Mouse (Mus musculus) forebrain, postnatal 0 days (tissue): ENCODE results near the gene Vgll4. TPM values are rescaled to one million over a fixed set of nuclear protein-coding genes. Genes with fewer than 3 reads are reported as not detected.
"Not testable (repeated sequence)": the region's sequence is repeated elsewhere in the genome, so short reads cannot be mapped to it uniquely, and the experiment has no call there.

Experiments
- ATAC-seq: fragments of 200-750 bp; cut with Nextera tagmentation; 2 replicates; pipeline ENCODE4 v1.8.0; 2017; ENCODE audit warnings: mild to moderate bottlenecking, moderate library complexity
- DNase-seq: peaks from one replicate; pipeline ENCODE4 v3.0.0-alpha.2; 2015
- H3K27ac ChIP-seq: fragments of 300-500 bp; sonication (generic); 2 replicates; pipeline ENCODE4 v1.5.1; 2014; ENCODE audit warnings: low read depth, mild to moderate bottlenecking, antibody characterized with exemption, low read length, moderate library complexity, mixed read lengths
- H3K27me3 ChIP-seq: fragments of 300-500 bp; sonication (generic); 2 replicates; pipeline ENCODE4 v1.6.1; 2014; ENCODE audit warnings: mild to moderate bottlenecking, low read length, mixed read lengths; ENCODE audit not compliant: insufficient read depth
- H3K36me3 ChIP-seq: fragments of 300-500 bp; sonication (generic); 2 replicates; pipeline ENCODE4 v1.6.1; 2014; ENCODE audit warnings: mild to moderate bottlenecking, moderate library complexity; ENCODE audit not compliant: insufficient read depth
- H3K4me1 ChIP-seq: fragments of 300-500 bp; sonication (generic); 2 replicates; pipeline ENCODE4 v1.6.1; 2014; ENCODE audit warnings: antibody characterized with exemption; ENCODE audit not compliant: insufficient read depth
- H3K4me2 ChIP-seq: fragments of 300-500 bp; sonication (generic); 2 replicates; pipeline ENCODE4 v1.6.1; 2014; ENCODE audit warnings: low read depth, mild to moderate bottlenecking, moderate library complexity
- H3K4me3 ChIP-seq: fragments of 300-500 bp; sonication (generic); 2 replicates; pipeline ENCODE4 v1.5.1; 2014; ENCODE audit warnings: low read depth, low read length, mixed read lengths
- H3K9ac ChIP-seq: fragments of 300-500 bp; sonication (generic); 2 replicates; pipeline ENCODE4 v1.6.1; 2014; ENCODE audit warnings: mild to moderate bottlenecking
- H3K9me3 ChIP-seq: fragments of 300-500 bp; sonication (generic); 2 replicates; pipeline ENCODE4 v1.6.1; 2016; ENCODE audit warnings: low read length
- CTCF ChIP-seq: sonication (generic); IDR thresholded peaks from 2 replicates; pipeline ENCODE4 v1.5.1; 2016; ENCODE audit warnings: antibody characterized with exemption, control low read depth, low read depth
- WGBS: fragments of 180-500 bp; shearing (Covaris S2); extraction: QIAGEN DNeasy Blood & Tissue Kit; methylation state at CpG from one replicate; pipeline ENCODE4 v1.1.7; 2014; 5-methylcytosine and 5-hydroxymethylcytosine counted together
- polyA plus RNA-seq: library from polyadenylated mRNA; unstranded; fragments of >200 nt; fragmentation: Nextera tagmentation; extraction: Ambion mirVana; gene quantifications from 2 replicates; pipeline ENCODE4 v1.2.1, GENCODE M21; 2015
- total RNA-seq: library from RNA; depleted of rRNA; stranded (reverse); fragments of >200 nt; gene quantifications from 2 replicates; pipeline ENCODE4 v1.2.3, GENCODE M21; 2014

The Vgll4 gene
- total and polyA plus RNA-seq, 2 experiments from 2014 or later: 58.0 to 59.2 TPM

- H3K27me3 ChIP-seq: no peaks in the 10 kb centered on the region
- WGBS: 24% methylated on average over 6 of the region's 6 CpGs
- DNase-seq (peak; percentile 82), ATAC-seq (no peak)
- H3K9ac ChIP-seq: no peak overlapping the region
- peaks cover 3% of the 10 kb centered on the region; the same call in 1 of the 2 replicates for H3K9me3 ChIP-seq
- no peak overlapping the region for H3K27ac ChIP-seq
- H3K4me3 ChIP-seq: no peak overlapping the region
- no peaks in the 10 kb centered on the region for H3K36me3 ChIP-seq
- peaks cover 19% of the 10 kb centered on the region for H3K4me1 ChIP-seq
- peak; percentile 65 for TF ChIP-seq CTCF
- no peak overlapping the region for H3K4me2 ChIP-seq
Measured at GRCm38 (mm10) chr6:114926369-114927157, 43.2 kb downstream of the Vgll4 start.

GRCm38 (mm10) chr6:114925196-114925595, 44.6 kb downstream of the Vgll4 start:
- H3K4me2 ChIP-seq: no peak overlapping the region
- no peak for TF ChIP-seq CTCF
- 88% methylated on average over 4 of the region's 4 CpGs for whole genome bisulfite sequencing
- H3K27me3 ChIP-seq: no peaks in the 10 kb centered on the region
- H3K4me1 ChIP-seq: peaks cover 8% of the 10 kb centered on the region
- H3K9ac ChIP-seq: no peak overlapping the region
- H3K36me3 ChIP-seq: no peaks in the 10 kb centered on the region
- no peak overlapping the region for H3K4me3 ChIP-seq
- ATAC-seq (no peak), DNase-seq (no peak)
- H3K27ac ChIP-seq: no peak overlapping the region
- H3K9me3 ChIP-seq: peaks cover 3% of the 10 kb centered on the region; the same call in 1 of the 2 replicates

GRCm38 (mm10) chr6:114922355-114923096, 47.3 kb downstream of the Vgll4 start:
- H3K4me2 ChIP-seq, ATAC-seq, H3K27me3 ChIP-seq, H3K27ac ChIP-seq, H3K9me3 ChIP-seq, H3K36me3 ChIP-seq, DNase-seq, H3K4me3 ChIP-seq, H3K9ac ChIP-seq: not testable (repeated sequence)
- WGBS: 78% methylated on average over 7 of the region's 7 CpGs
- peaks cover 22% of the 10 kb centered on the region for H3K4me1 ChIP-seq
- TF ChIP-seq CTCF: peak; percentile 57

- DNase-seq (peak; percentile 84), ATAC-seq (peak; percentile 95)
- peak overlapping the region; percentile 60 for H3K4me2 ChIP-seq
- 2% methylated on average over 15 of the region's 15 CpGs for WGBS
- H3K27ac ChIP-seq: peak overlapping the region; percentile 60
- no peak for TF ChIP-seq CTCF
- H3K4me3 ChIP-seq: peak overlapping the region; percentile 48
- peak overlapping the region; percentile 45 for H3K9ac ChIP-seq
- no peaks in the 10 kb centered on the region for H3K27me3 ChIP-seq
- 0 out of 2 replicates have a peak, but pooled peaks cover under 1% of the 10 kb centered on the region for H3K9me3 ChIP-seq
- peaks cover 29% of the 10 kb centered on the region for H3K4me1 ChIP-seq
- no peaks in the 10 kb centered on the region for H3K36me3 ChIP-seq
Measured at GRCm38 (mm10) chr6:114921632-114922354, 48.0 kb downstream of the Vgll4 start.

- ATAC-seq: 0 out of 2 replicates have a peak, but pooled peaks have one; percentile 40
- Histone ChIP-seq H3K9ac (peak overlapping the region; percentile 45), H3K4me1 (peaks cover 35% of the 10 kb centered on the region), H3K27me3 (no peaks in the 10 kb centered on the region), H3K4me2 (peak overlapping the region; percentile 60), H3K4me3 (peak overlapping the region; percentile 48), H3K9me3 (no peaks in the 10 kb centered on the region), H3K27ac (peak overlapping the region; percentile 60), H3K36me3 (no peaks in the 10 kb centered on the region)
- WGBS: 4% methylated on average over 17 of the region's 17 CpGs
- no peak for DNase-seq
- no peak; the same call in 1 of the 2 replicates for TF ChIP-seq CTCF
Measured at GRCm38 (mm10) chr6:114920523-114921445, 49.0 kb downstream of the Vgll4 start.
